Mouse (Mus musculus): ENCODE data around the gene Lonp1. TPM values are rescaled to one million over a fixed set of nuclear protein-coding genes. Genes with fewer than 3 reads are reported as not detected.

Lonp1 gene
- polyA plus RNA-seq, 1 experiment from 2014 or later, result 71.2 TPM

GRCm38 (mm10) chr17:56592553-56592952 is 34.1 kb downstream of the Lonp1 start:
- no peak for ATAC-seq (replicated peaks; ENCODE audit: low FRiP score, low TSS enrichment, low read depth)
- DNase-seq (ENCODE audit: low spot score), result no peak
- no peak overlapping the region for H3K4me2 ChIP-seq (ENCODE audit: low read length)
- H3K4me3 ChIP-seq (ENCODE audit: low read depth, low read length), result no peak overlapping the region
- no peak overlapping the region for H3K27ac ChIP-seq (ENCODE audit: low read depth)
- no peaks in the 10 kb centered on the region for H3K4me1 ChIP-seq (replicated peaks; ENCODE audit: control insufficient read depth, insufficient read depth, low read length)
- no peaks in the 10 kb centered on the region for H3K27me3 ChIP-seq (replicated peaks; ENCODE audit: control insufficient read depth, insufficient read depth, low read length)
- no peak overlapping the region for H3K9ac ChIP-seq (ENCODE audit: low read length)
- no peaks in the 10 kb centered on the region for H3K9me3 ChIP-seq (ENCODE audit: control insufficient read depth, low read length)
- H3K36me3 ChIP-seq (ENCODE audit: control insufficient read depth, insufficient read depth, low read length), result peaks cover 98% of the 10 kb centered on the region

- Histone ChIP-seq H3K4me1 (replicated peaks; ENCODE audit: control insufficient read depth, insufficient read depth, low read length) (peaks cover 15% of the 10 kb centered on the region), H3K4me3 (ENCODE audit: low read depth, low read length) (no peak overlapping the region), H3K9ac (ENCODE audit: low read length) (no peak overlapping the region), H3K27ac (ENCODE audit: low read depth) (no peak overlapping the region), H3K27me3 (replicated peaks; ENCODE audit: control insufficient read depth, insufficient read depth, low read length) (no peaks in the 10 kb centered on the region), H3K36me3 (ENCODE audit: control insufficient read depth, insufficient read depth, low read length) (peaks cover 77% of the 10 kb centered on the region), H3K4me2 (ENCODE audit: low read length) (no peak overlapping the region), H3K9me3 (ENCODE audit: control insufficient read depth, low read length) (no peaks in the 10 kb centered on the region)
- DNase-seq (ENCODE audit: low spot score) (no peak), ATAC-seq (replicated peaks; ENCODE audit: low FRiP score, low TSS enrichment, low read depth) (no peak)
- 90% methylated on average over 4 of the region's 4 CpGs for WGBS
Measured at GRCm38 (mm10) chr17:56588921-56589320, 37.8 kb downstream of the Lonp1 start.

DNA sequence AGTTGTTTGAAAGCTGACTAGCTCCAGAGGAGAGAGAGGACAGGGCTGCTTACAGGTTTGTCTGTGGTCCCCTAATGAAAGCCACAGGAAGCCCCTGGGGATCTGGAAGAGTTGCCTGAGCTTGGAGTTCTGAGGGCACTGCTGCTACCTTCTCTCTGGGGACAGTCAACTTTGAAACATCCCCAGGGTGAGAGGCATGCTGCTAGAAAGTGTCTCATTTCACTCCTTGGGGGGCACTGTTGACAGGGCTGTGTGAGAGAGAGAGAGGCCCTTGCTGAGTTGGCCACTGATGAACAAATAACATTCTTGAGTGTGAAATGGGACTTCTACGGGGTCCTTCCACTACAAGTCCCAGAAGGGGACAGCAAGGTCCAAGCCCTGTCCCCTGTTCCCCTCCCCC is 38.9 kb downstream of the Lonp1 start:
- no peak for ATAC-seq (replicated peaks; ENCODE audit: low FRiP score, low TSS enrichment, low read depth)
- 78% methylated on average over 1 of the region's 1 CpGs for WGBS
- H3K4me1 ChIP-seq (replicated peaks; ENCODE audit: control insufficient read depth, insufficient read depth, low read length), result peaks cover 24% of the 10 kb centered on the region
- no peaks in the 10 kb centered on the region for H3K9me3 ChIP-seq (ENCODE audit: control insufficient read depth, low read length)
- H3K4me3 ChIP-seq (ENCODE audit: low read depth, low read length), result no peak overlapping the region
- no peak overlapping the region for H3K4me2 ChIP-seq (ENCODE audit: low read length)
- no peak overlapping the region for H3K27ac ChIP-seq (ENCODE audit: low read depth)
- no peaks in the 10 kb centered on the region for H3K27me3 ChIP-seq (replicated peaks; ENCODE audit: control insufficient read depth, insufficient read depth, low read length)
- H3K9ac ChIP-seq (ENCODE audit: low read length), result no peak overlapping the region
- no peak for DNase-seq (ENCODE audit: low spot score)
- H3K36me3 ChIP-seq (ENCODE audit: control insufficient read depth, insufficient read depth, low read length), result peaks cover 69% of the 10 kb centered on the region

DNA sequence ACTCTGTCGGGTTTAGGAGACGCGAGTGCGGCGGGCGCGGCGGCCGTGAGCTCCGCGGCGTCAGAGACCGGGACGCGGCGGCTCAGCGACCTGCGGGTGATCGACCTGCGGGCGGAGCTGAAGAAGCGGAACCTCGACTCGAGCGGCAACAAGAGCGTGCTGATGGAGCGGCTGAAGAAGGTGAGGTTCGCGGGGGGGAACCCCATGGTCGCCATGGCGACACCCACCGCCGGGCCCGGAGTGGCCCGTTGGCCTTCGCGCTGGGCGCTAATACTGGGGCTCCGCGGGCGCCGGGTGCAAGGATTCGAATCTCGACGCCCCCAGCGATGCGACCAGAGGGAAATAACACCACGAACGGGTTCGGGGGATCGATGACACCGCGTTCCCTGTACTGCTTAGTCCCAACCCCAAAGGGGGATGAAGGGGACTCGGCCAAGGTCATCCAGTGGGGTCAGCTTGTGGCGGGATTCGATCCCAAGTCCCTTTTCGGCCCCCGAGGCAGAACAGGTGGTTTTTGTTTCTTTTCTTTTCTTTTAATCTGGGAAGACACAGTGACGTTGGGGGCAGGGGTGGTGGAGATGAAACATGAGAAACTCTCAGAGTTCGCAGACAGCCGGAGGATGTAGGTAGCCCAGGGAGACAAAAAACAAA is 41.4 kb downstream of the Lonp1 start:
- WGBS, result under 1% methylated on average over 61 of the region's 61 CpGs
- Histone ChIP-seq H3K9ac (ENCODE audit: low read length) (peak overlapping the region; percentile 82), H3K4me3 (ENCODE audit: low read depth, low read length) (peak overlapping the region; percentile 99), H3K27ac (ENCODE audit: low read depth) (peak overlapping the region; percentile 95), H3K4me1 (replicated peaks; ENCODE audit: control insufficient read depth, insufficient read depth, low read length) (peaks cover 30% of the 10 kb centered on the region), H3K9me3 (ENCODE audit: control insufficient read depth, low read length) (no peaks in the 10 kb centered on the region), H3K4me2 (ENCODE audit: low read length) (peak overlapping the region; percentile 90), H3K27me3 (replicated peaks; ENCODE audit: control insufficient read depth, insufficient read depth, low read length) (no peaks in the 10 kb centered on the region), H3K36me3 (ENCODE audit: control insufficient read depth, insufficient read depth, low read length) (peaks cover 70% of the 10 kb centered on the region)
- peak; percentile 11 for ATAC-seq (replicated peaks; ENCODE audit: low FRiP score, low TSS enrichment, low read depth)
- DNase-seq (ENCODE audit: low spot score), result peak; percentile 75

DNA sequence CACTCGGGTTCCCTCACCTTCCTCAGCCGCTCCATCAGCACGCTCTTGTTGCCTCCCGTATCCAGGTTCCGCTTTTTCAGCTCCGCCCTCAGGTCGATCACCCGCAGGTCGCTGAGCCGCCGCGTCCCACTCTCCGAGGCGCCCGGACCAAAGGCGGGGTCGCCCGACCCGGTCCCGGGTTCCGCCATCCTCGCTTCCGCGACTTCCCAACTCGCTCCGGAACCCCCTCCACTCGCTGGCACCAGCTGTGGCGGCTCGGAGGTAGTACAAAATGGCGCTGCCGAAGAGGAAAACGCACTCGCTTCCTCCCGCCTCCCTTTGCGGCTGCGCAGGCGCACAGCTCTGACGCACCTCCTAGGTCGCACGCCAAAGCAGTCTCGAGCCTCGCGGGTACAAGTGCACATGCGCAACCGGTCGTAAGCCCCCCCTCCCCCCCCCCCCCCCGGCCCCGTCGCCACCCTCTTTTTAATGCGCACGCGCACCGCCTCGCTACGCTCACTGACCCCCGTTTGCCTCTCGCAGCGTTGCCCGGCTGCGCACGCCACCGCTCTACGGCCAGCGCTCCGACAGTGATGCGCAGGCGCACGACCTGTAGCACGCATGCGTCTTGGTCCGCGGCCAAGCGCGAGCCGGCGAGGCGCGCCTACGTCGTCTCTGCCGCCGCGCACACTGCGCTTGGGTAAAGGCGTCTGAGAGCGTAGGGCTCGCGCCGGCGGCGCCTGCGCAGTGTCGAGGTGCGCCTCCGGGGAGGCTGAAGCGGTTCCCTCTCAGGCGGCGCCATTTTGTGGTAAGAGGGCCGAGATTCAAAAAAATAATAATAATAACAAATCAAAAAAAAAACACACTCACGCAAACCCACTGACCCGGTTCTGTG is 42.2 kb downstream of the Lonp1 start, which contains the start of the genes Safb2 and Safb:
Gene Safb2 (minus strand): TSS at position 329 of the 874 bp plus-strand sequence.
Gene Safb (plus strand): TSS at position 569 of the 874 bp plus-strand sequence.
- peaks cover 70% of the 10 kb centered on the region for H3K36me3 ChIP-seq (ENCODE audit: control insufficient read depth, insufficient read depth, low read length)
- H3K4me1 ChIP-seq (replicated peaks; ENCODE audit: control insufficient read depth, insufficient read depth, low read length), result peaks cover 30% of the 10 kb centered on the region
- H3K4me3 ChIP-seq (ENCODE audit: low read depth, low read length), result peak within 1 kb of the TSS; percentile 99
- H3K9me3 ChIP-seq (ENCODE audit: control insufficient read depth, low read length), result no peaks in the 10 kb centered on the region
- WGBS, result under 1% methylated on average over 89 of the region's 101 CpGs
- peak within 1 kb of the TSS; percentile 90 for H3K9ac ChIP-seq (ENCODE audit: low read length)
- ATAC-seq (replicated peaks; ENCODE audit: low FRiP score, low TSS enrichment, low read depth) (peak; percentile 95), DNase-seq (ENCODE audit: low spot score) (peak; percentile 96)
- no peaks in the 10 kb centered on the region for H3K27me3 ChIP-seq (replicated peaks; ENCODE audit: control insufficient read depth, insufficient read depth, low read length)
- H3K27ac ChIP-seq (ENCODE audit: low read depth), result peak within 1 kb of the TSS; percentile 95
- peak within 1 kb of the TSS; percentile 94 for H3K4me2 ChIP-seq (ENCODE audit: low read length)

DNA sequence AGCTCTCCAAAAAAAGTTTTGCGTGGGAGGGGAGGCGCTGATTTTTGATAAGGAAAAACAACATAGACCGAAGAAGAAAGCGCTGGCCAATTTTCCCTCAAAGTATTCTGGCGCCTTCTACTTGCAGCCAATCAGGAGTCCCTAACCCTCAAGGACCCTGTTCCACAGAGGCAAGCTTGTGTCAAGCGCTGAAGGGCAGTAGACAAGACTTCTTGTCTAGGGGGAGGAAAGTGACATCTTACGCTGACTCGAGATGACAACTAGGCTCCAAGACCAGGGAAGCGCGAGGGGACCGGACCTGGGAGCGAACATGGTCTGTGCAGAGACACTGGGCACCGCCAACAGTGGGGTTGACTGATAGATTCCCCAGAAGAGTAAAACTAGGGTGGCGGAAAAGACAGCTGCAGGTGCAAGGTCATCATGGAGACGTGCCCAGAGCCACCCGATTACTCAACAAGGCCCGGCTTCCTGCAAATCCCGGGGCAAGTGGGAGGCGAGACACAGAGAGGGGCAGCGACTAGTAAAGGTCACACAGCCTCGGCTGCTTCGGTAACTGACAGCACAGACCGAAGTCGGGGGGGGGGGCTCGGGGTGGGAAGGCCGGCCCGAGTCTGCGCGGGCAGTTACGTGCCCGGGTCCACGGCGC is 43.0 kb downstream of the Lonp1 start:
- no peaks in the 10 kb centered on the region for H3K27me3 ChIP-seq (replicated peaks; ENCODE audit: control insufficient read depth, insufficient read depth, low read length)
- H3K9me3 ChIP-seq (ENCODE audit: control insufficient read depth, low read length), result no peaks in the 10 kb centered on the region
- ATAC-seq (replicated peaks; ENCODE audit: low FRiP score, low TSS enrichment, low read depth) (no peak), DNase-seq (ENCODE audit: low spot score) (peak; percentile 58)
- H3K27ac ChIP-seq (ENCODE audit: low read depth), result peak overlapping the region; percentile 95
- peaks cover 30% of the 10 kb centered on the region for H3K4me1 ChIP-seq (replicated peaks; ENCODE audit: control insufficient read depth, insufficient read depth, low read length)
- H3K9ac ChIP-seq (ENCODE audit: low read length), result peak overlapping the region; percentile 90
- peak overlapping the region; percentile 94 for H3K4me2 ChIP-seq (ENCODE audit: low read length)
- WGBS, result 2% methylated on average over 29 of the region's 33 CpGs
- peaks cover 69% of the 10 kb centered on the region for H3K36me3 ChIP-seq (ENCODE audit: control insufficient read depth, insufficient read depth, low read length)
- H3K4me3 ChIP-seq (ENCODE audit: low read depth, low read length), result peak overlapping the region; percentile 91

DNA sequence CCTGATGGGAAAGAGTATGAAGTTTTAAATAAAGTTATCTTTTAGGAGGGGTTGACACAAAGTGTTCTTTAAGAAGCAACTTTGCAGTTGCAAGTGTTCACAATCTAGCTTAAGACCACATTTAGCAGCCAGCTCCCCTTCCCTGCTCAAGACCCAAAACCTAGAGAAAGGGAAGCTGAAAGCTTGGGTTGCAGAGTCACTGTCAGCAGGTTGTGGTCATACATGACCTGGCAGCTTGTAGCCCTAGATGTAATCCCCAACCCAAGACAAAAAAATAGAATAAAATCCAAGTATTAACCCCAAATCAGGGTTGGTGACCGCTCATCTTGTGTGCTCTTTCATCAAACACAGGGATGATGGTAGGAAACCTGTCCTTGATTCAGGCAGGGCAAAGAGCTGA is 43.6 kb downstream of the Lonp1 start:
- ATAC-seq (replicated peaks; ENCODE audit: low FRiP score, low TSS enrichment, low read depth) (no peak), DNase-seq (ENCODE audit: low spot score) (no peak)
- Histone ChIP-seq H3K4me2 (ENCODE audit: low read length) (peak overlapping the region; percentile 94), H3K9me3 (ENCODE audit: control insufficient read depth, low read length) (no peaks in the 10 kb centered on the region), H3K36me3 (ENCODE audit: control insufficient read depth, insufficient read depth, low read length) (peaks cover 69% of the 10 kb centered on the region), H3K27me3 (replicated peaks; ENCODE audit: control insufficient read depth, insufficient read depth, low read length) (no peaks in the 10 kb centered on the region), H3K9ac (ENCODE audit: low read length) (peak overlapping the region; percentile 90), H3K4me3 (ENCODE audit: low read depth, low read length) (peak overlapping the region; percentile 91), H3K4me1 (replicated peaks; ENCODE audit: control insufficient read depth, insufficient read depth, low read length) (peaks cover 30% of the 10 kb centered on the region), H3K27ac (ENCODE audit: low read depth) (no peak overlapping the region)
- WGBS, result 67% methylated on average over 1 of the region's 1 CpGs

- WGBS, result 90% methylated on average over 3 of the region's 3 CpGs
- peaks cover 91% of the 10 kb centered on the region for H3K36me3 ChIP-seq (ENCODE audit: control insufficient read depth, insufficient read depth, low read length)
- H3K27ac ChIP-seq (ENCODE audit: low read depth), result no peak overlapping the region
- no peak for ATAC-seq (replicated peaks; ENCODE audit: low FRiP score, low TSS enrichment, low read depth)
- H3K4me2 ChIP-seq (ENCODE audit: low read length), result no peak overlapping the region
- H3K9ac ChIP-seq (ENCODE audit: low read length), result no peak overlapping the region
- H3K9me3 ChIP-seq (ENCODE audit: control insufficient read depth, low read length), result no peaks in the 10 kb centered on the region
- no peak overlapping the region for H3K4me3 ChIP-seq (ENCODE audit: low read depth, low read length)
- no peak for DNase-seq (ENCODE audit: low spot score)
- no peaks in the 10 kb centered on the region for H3K27me3 ChIP-seq (replicated peaks; ENCODE audit: control insufficient read depth, insufficient read depth, low read length)
- H3K4me1 ChIP-seq (replicated peaks; ENCODE audit: control insufficient read depth, insufficient read depth, low read length), result no peaks in the 10 kb centered on the region; the same call in 1 of the 2 replicates
Measured at GRCm38 (mm10) chr17:56572939-56573338, 53.7 kb downstream of the Lonp1 start.

Measured in intestine, embryonic 14.5 days (tissue).